Mouse (Mus musculus) thymus, adult 2 months (tissue): ENCODE measurements around the gene N4bp3.

ENCODE experiments used
- CTCF ChIP-seq: fragments of 200-500 bp; IDR thresholded peaks from 2 replicates; pipeline ENCODE4 v1.5.1; 2012; ENCODE audit warnings: mild to moderate bottlenecking, control low read depth, low read length, moderate library complexity, borderline replicate concordance; ENCODE audit not compliant: control insufficient read depth, poor library complexity, insufficient read depth; ENCODE audit errors: extremely low read depth
- POLR2A ChIP-seq: fragments of 200-500 bp; IDR thresholded peaks from 2 replicates; pipeline ENCODE4 v1.6.1; 2012; ENCODE audit warnings: mild to moderate bottlenecking, low read length, control low read depth, moderate library complexity; ENCODE audit not compliant: control insufficient read depth, poor library complexity, insufficient read depth; ENCODE audit errors: extremely low read depth

DNA sequence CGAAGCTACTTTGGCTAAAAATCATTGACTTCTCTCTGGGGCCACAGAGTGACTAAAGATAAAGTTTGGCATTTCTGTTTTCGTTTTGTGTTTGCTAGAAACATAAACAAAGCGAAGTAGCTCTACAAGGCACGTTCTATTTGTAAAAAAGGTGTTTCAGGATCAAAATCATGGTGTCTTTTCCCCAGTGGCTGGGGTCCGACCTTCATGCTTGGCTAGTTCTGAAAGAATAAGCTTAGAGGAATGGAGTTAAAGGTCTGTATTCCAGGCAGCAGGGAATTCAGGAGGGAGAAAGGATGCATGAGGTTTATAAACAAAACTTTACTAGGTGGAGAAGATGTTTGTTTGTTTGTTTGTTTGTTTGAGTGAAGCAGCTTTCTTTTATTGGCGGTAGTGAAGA lies 38.7 kb upstream of the N4bp3 start:
- TF ChIP-seq CTCF (no peak), POLR2A (no peak)
